Mouse (Mus musculus) forebrain, embryonic 11.5 days (tissue): ENCODE measurements around the gene Coq6. TPM values are rescaled to one million over a fixed set of nuclear protein-coding genes. Genes with fewer than 3 reads are reported as not detected.
"Not testable (repeated sequence)": the region's sequence is repeated elsewhere in the genome, so short reads cannot be mapped to it uniquely, and the experiment has no call there.

Experiments used
- ATAC-seq: fragments of 200-750 bp; cut with Nextera tagmentation; replicated peaks from 2 replicates; pipeline ENCODE4 v1.8.0; 2017; ENCODE audit warnings: moderate TSS enrichment; ENCODE audit not compliant: low FRiP score
- DNase-seq: peaks from one replicate; pipeline ENCODE4 v3.0.0-alpha.2; 2017; ENCODE audit warnings: low spot score
- H3K27ac ChIP-seq: fragments of 300-500 bp; sonication (generic); 2 replicates; pipeline ENCODE4 v1.5.1; 2014; ENCODE audit warnings: low read depth, low read length
- H3K27me3 ChIP-seq: fragments of 300-500 bp; sonication (generic); 2 replicates; pipeline ENCODE4 v1.6.1; 2014; ENCODE audit warnings: mild to moderate bottlenecking, low read length, mixed read lengths; ENCODE audit not compliant: control insufficient read depth, insufficient read depth
- H3K36me3 ChIP-seq: fragments of 300-500 bp; sonication (generic); 2 replicates; pipeline ENCODE4 v1.6.1; 2014; ENCODE audit warnings: mild to moderate bottlenecking, low read length, moderate library complexity, mixed read lengths; ENCODE audit not compliant: control insufficient read depth, insufficient read depth
- H3K4me1 ChIP-seq: fragments of 300-500 bp; sonication (generic); replicated peaks from 2 replicates; pipeline ENCODE4 v1.6.1; 2014; ENCODE audit warnings: low read length, mixed read lengths; ENCODE audit not compliant: control insufficient read depth, insufficient read depth
- H3K4me2 ChIP-seq: fragments of 300-500 bp; sonication (generic); 2 replicates; pipeline ENCODE4 v1.6.1; 2014; ENCODE audit warnings: low read depth, mild to moderate bottlenecking, low read length, moderate library complexity, mixed read lengths; ENCODE audit not compliant: severe bottlenecking
- H3K4me3 ChIP-seq: fragments of 300-500 bp; sonication (generic); 2 replicates; pipeline ENCODE4 v1.5.1; 2014; ENCODE audit warnings: low read depth, low read length
- H3K9ac ChIP-seq: fragments of 300-500 bp; sonication (generic); 2 replicates; pipeline ENCODE4 v1.6.1; 2014; ENCODE audit warnings: low read length
- H3K9me3 ChIP-seq: fragments of 300-500 bp; sonication (generic); 2 replicates; pipeline ENCODE4 v1.6.1; 2016; ENCODE audit warnings: low read length, mixed read lengths; ENCODE audit not compliant: control insufficient read depth
- WGBS: fragments of 180-500 bp; shearing (Covaris S2); extraction: QIAGEN DNeasy Blood & Tissue Kit; methylation state at CpG from one replicate; pipeline ENCODE4 v1.1.7; 2014; 5-methylcytosine and 5-hydroxymethylcytosine counted together
- polyA plus RNA-seq: library from polyadenylated mRNA; unstranded; fragments of >200 nt; fragmentation: Nextera tagmentation; extraction: Ambion mirVana; gene quantifications from 2 replicates; pipeline ENCODE4 v1.2.1, GENCODE M21; 2014

Gene Coq6
- 40.3 and 46.2 TPM in 2 replicates for polyA plus RNA-seq

DNA sequence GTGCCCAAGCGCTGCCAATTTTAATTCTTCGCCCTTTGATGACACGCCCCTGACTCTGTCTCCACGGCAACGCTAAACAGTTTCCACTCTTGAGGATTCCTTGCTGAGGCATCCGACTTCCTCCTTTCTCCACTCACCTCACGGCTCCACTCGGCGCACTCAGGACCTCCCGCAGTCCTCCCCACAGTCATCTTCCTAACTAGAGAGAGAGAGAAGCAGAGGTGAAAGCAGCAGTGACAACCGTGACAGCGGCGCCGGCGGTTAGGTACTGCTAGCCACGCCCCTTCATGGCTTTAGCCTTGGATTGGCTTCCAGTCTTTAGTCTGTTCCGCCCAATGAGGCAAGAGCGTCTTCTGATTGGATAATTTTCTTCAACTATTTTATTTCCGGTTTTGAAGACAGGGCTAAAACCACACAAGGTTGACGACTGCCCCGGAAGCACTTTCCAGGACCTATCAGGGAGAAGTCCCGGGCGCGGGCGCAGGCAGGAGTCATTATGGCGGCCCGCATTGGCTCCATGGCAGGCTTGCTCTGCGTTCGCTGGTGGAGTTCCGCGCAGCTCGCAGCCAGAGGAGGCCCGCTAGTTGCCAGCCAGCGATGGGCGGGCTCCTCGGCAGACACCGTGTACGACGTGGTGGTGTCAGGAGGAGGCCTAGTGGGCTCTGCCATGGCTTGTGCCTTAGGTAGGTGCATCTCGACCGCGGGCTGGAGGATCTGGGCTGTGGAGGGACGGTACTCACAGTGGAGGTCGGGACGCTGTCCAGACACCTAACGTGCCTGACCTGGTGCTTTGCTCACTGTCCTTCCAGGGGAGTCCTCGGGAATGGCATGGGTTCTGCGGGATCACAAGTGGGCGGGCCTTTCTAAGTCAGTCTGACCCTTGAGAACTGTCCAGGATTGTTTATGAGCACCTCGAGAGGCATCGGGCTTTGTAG lies at the start of gene Coq6, which contains the start of gene Fam161b:
Gene Coq6, plus strand, starts transcription at position 103 of the 935 bp plus-strand sequence.
Gene Fam161b, minus strand, starts transcription at position 279 of the 935 bp plus-strand sequence.
- peak; percentile 99 for ATAC-seq
- under 1% methylated on average over 51 of the region's 51 CpGs for WGBS
- H3K36me3 ChIP-seq = no peaks in the 10 kb centered on the region

GRCm38 (mm10) chr12:84316006-84316405 lies 45.5 kb upstream of the Coq6 start:
- H3K4me1 ChIP-seq = 0 out of 2 replicates have a peak, but pooled peaks cover 4% of the 10 kb centered on the region
- H3K27ac ChIP-seq = no peak overlapping the region
- no peaks in the 10 kb centered on the region for H3K36me3 ChIP-seq
- peak overlapping the region; percentile 98 for H3K4me3 ChIP-seq
- DNase-seq = no peak
- ATAC-seq = 0 out of 2 replicates have a peak, but pooled peaks have one; percentile 4
- peak overlapping the region; percentile 70 for H3K4me2 ChIP-seq
- no peaks in the 10 kb centered on the region for H3K27me3 ChIP-seq
- H3K9ac ChIP-seq = peak overlapping the region; percentile 96
- H3K9me3 ChIP-seq = no peaks in the 10 kb centered on the region
- 56% methylated on average over 7 of the region's 7 CpGs for whole genome bisulfite sequencing

More for the DNA sequence above, at the start of gene Coq6, which contains the start of gene Fam161b:
- Histone ChIP-seq H3K4me3 (peak within 1 kb of the TSS; percentile 98), H3K9me3 (no peaks in the 10 kb centered on the region), H3K9ac (peak within 1 kb of the TSS; percentile 84), H3K27ac (no peak within 1 kb of the TSS), H3K4me1 (peaks cover 6% of the 10 kb centered on the region; the same call in 1 of the 2 replicates), H3K27me3 (no peaks in the 10 kb centered on the region), H3K4me2 (peak within 1 kb of the TSS; percentile 88)
- peak; percentile 95 for DNase-seq

GRCm38 (mm10) chr12:84316721-84317621 lies 44.5 kb upstream of the Coq6 start, which contains the start of gene Zfp410:
Zfp410 (plus strand) TSS chr12:84316852.
- Histone ChIP-seq H3K27ac (peak within 1 kb of the TSS; percentile 92), H3K9me3 (no peaks in the 10 kb centered on the region), H3K9ac (peak within 1 kb of the TSS; percentile 96), H3K27me3 (no peaks in the 10 kb centered on the region), H3K4me1 (0 out of 2 replicates have a peak, but pooled peaks cover 4% of the 10 kb centered on the region), H3K4me2 (peak within 1 kb of the TSS; percentile 70), H3K36me3 (no peaks in the 10 kb centered on the region), H3K4me3 (peak within 1 kb of the TSS; percentile 98)
- ATAC-seq = peak; percentile 93
- 0% methylated on average over 76 of the region's 77 CpGs for WGBS
- DNase-seq = peak; percentile 91

- Histone ChIP-seq H3K9me3 (no peaks in the 10 kb centered on the region), H3K9ac (no peak overlapping the region), H3K27me3 (no peaks in the 10 kb centered on the region), H3K4me3 (no peak overlapping the region), H3K4me2 (no peak overlapping the region), H3K4me1 (no peaks in the 10 kb centered on the region), H3K27ac (no peak overlapping the region), H3K36me3 (peaks cover 4% of the 10 kb centered on the region; the same call in 1 of the 2 replicates)
- DNase-seq (no peak), ATAC-seq (no peak)
- 89% methylated on average over 4 of the region's 4 CpGs for WGBS
These were observed 34.3 kb upstream of the Coq6 start for GRCm38 (mm10) chr12:84327111-84327512.

DNA sequence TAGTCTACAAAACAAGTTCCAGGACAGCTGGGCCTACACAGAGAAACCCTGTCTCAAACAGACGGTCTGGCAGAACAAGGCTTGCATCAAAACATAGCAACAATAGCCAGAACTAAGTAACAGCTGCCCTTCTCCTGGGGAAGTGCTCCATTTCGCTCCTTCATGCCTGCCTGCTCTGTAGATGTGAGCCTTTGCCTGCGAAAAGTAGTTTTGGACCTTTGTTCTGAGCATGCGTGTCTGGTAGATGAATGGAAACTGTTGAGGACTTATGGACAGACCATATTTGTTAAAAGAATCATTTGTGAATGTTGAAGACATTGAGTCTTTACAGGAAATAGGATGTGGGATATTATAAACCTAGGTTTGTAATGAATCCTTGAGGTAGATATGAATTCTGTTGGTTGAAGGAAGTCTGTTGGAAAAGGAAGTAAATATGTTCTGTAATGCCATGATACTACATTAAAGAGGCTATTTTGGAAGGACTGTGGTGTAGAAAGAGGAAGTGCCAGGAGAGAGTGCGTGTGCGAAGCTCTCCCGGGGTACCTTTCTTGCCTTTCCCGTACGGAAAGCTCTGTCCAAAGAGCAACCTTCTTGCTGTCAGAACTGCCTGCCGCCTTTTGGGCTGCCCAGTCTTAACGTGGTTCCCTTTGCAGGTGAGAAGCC lies 24.4 kb upstream of the Coq6 start:
- ATAC-seq = no peak
- H3K36me3 ChIP-seq = peaks cover 6% of the 10 kb centered on the region; the same call in 1 of the 2 replicates
- no peak overlapping the region for H3K4me3 ChIP-seq
- no peak overlapping the region for H3K4me2 ChIP-seq
- H3K27me3 ChIP-seq = no peaks in the 10 kb centered on the region
- no peaks in the 10 kb centered on the region for H3K4me1 ChIP-seq
- no peak for DNase-seq
- H3K27ac ChIP-seq = no peak overlapping the region
- 91% methylated on average over 11 of the region's 11 CpGs for WGBS
- no peaks in the 10 kb centered on the region for H3K9me3 ChIP-seq
- no peak overlapping the region for H3K9ac ChIP-seq

GRCm38 (mm10) chr12:84347192-84347591 lies 14.3 kb upstream of the Coq6 start:
- no peaks in the 10 kb centered on the region; the same call in 1 of the 2 replicates for H3K36me3 ChIP-seq
- no peak for ATAC-seq
- WGBS = 50% methylated on average over 2 of the region's 2 CpGs

GRCm38 (mm10) chr12:84358699-84359098 lies 2.8 kb upstream of the Coq6 start:
- not testable (repeated sequence) for H3K9me3 ChIP-seq, ATAC-seq, H3K36me3 ChIP-seq, H3K4me2 ChIP-seq, H3K27me3 ChIP-seq, H3K9ac ChIP-seq, H3K4me1 ChIP-seq, H3K27ac ChIP-seq, H3K4me3 ChIP-seq, DNase-seq
- 84% methylated on average over 2 of the region's 2 CpGs for WGBS

More at GRCm38 (mm10) chr12:84347192-84347591, 14.3 kb upstream of the Coq6 start:
- Histone ChIP-seq H3K4me1 (0 out of 2 replicates have a peak, but pooled peaks cover 2% of the 10 kb centered on the region), H3K27ac (no peak overlapping the region), H3K9me3 (no peaks in the 10 kb centered on the region), H3K27me3 (no peaks in the 10 kb centered on the region), H3K4me2 (no peak overlapping the region), H3K4me3 (no peak overlapping the region), H3K9ac (no peak overlapping the region)
- no peak for DNase-seq
